Mouse (Mus musculus) lung, embryonic 14.5 days (tissue): ENCODE measurements around the gene Ikzf2. TPM values are rescaled to one million over a fixed set of nuclear protein-coding genes. Genes with fewer than 3 reads are reported as not detected.

Source experiments
- ATAC-seq: fragments of 200-750 bp; cut with Nextera tagmentation; 2 replicates; pipeline ENCODE4 v1.8.0; 2017; ENCODE audit warnings: mild to moderate bottlenecking, moderate TSS enrichment, moderate library complexity; ENCODE audit not compliant: insufficient read depth
- DNase-seq: peaks from one replicate; pipeline ENCODE4 v3.0.0-alpha.2; 2015
- H3K27ac ChIP-seq: fragments of 300-500 bp; sonication (generic); 2 replicates; pipeline ENCODE4 v1.5.1; 2014; ENCODE audit warnings: low read depth, mild to moderate bottlenecking, moderate library complexity
- H3K27me3 ChIP-seq: fragments of 300-500 bp; sonication (generic); 2 replicates; pipeline ENCODE4 v1.6.1; 2014; ENCODE audit warnings: low read length, control low read depth; ENCODE audit not compliant: insufficient read depth
- H3K36me3 ChIP-seq: fragments of 300-500 bp; sonication (generic); 2 replicates; pipeline ENCODE4 v1.6.1; 2014; ENCODE audit warnings: control low read depth; ENCODE audit not compliant: insufficient read depth
- H3K4me1 ChIP-seq: fragments of 300-500 bp; sonication (generic); 2 replicates; pipeline ENCODE4 v1.6.1; 2014; ENCODE audit warnings: antibody characterized with exemption, control low read depth; ENCODE audit not compliant: insufficient read depth
- H3K4me2 ChIP-seq: fragments of 300-500 bp; sonication (generic); 2 replicates; pipeline ENCODE4 v1.6.1; 2014; ENCODE audit warnings: mild to moderate bottlenecking
- H3K4me3 ChIP-seq: fragments of 300-500 bp; sonication (generic); 2 replicates; pipeline ENCODE4 v1.5.1; 2014; ENCODE audit warnings: low read depth, low read length
- H3K9ac ChIP-seq: fragments of 300-500 bp; sonication (generic); 2 replicates; pipeline ENCODE4 v1.6.1; 2014
- H3K9me3 ChIP-seq: fragments of 300-500 bp; sonication (generic); 2 replicates; pipeline ENCODE4 v1.6.1; 2016; ENCODE audit warnings: low read depth, low read length, control low read depth
- CTCF ChIP-seq: IDR thresholded peaks from 2 replicates; pipeline ENCODE4 v1.5.1; 2016; ENCODE audit warnings: antibody characterized with exemption, low read depth
- WGBS: fragments of 180-500 bp; shearing (Covaris S2); extraction: QIAGEN DNeasy Blood & Tissue Kit; methylation state at CpG from one replicate; pipeline ENCODE4 v1.1.7; 2014; 5-methylcytosine and 5-hydroxymethylcytosine counted together
- polyA plus RNA-seq: library from polyadenylated mRNA; unstranded; fragments of >200 nt; fragmentation: Nextera tagmentation; extraction: Ambion mirVana; gene quantifications from 2 replicates; pipeline ENCODE4 v1.2.1, GENCODE M21; 2014

Gene Ikzf2
- polyA plus RNA-seq, 1 experiment from 2014 or later = 3.4 TPM

DNA sequence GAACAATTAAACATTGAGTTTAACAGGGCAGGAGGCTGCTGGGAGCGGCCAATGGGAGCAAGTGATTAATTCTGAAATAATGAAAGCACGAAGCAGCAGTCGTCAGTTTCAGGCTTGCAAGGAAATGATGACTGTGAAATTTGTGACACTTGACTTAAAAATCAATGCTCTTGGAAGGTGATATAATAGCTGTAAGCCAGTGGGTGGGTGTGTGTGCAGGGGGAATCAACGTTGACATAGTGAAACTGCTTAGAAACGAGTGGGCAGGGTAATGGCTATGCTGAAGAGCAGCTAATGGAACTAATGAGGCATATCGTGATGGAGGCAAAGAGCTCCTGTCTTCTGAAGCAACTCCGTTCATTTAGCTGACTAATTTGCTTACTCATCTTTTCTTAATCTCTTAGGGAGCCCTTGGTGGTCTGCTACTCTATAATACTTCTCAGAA lies 188.2 kb downstream of the Ikzf2 start:
- DNase-seq (no peak), ATAC-seq (no peak)
- WGBS = 44% methylated on average over 7 of the region's 7 CpGs
- no peaks in the 10 kb centered on the region for H3K9me3 ChIP-seq
- H3K4me2 ChIP-seq = no peak overlapping the region
- H3K4me3 ChIP-seq = no peak overlapping the region
- no peak for TF ChIP-seq CTCF
- H3K27ac ChIP-seq = no peak overlapping the region
- H3K4me1 ChIP-seq = no peaks in the 10 kb centered on the region
- H3K36me3 ChIP-seq = no peaks in the 10 kb centered on the region
- no peak overlapping the region for H3K9ac ChIP-seq
- H3K27me3 ChIP-seq = no peaks in the 10 kb centered on the region

DNA sequence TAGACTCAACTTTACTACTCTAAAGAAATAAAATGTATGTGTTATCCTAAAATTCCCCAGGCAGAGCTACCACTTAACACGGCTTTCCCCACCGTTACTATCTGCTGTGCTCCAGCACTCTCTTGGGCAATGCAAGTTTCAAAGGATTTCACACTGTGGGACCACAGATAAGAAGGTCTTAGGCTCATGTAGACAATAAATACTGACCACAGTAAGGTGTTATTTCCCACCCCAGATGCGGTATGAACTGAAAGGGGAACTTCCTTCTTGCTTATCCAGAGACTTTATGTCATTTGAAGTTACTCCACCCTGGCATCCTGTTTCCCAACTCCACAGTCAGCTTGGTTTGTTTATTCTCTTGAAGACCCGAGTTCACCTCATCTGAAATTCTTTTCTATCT lies 191.0 kb downstream of the Ikzf2 start:
- Histone ChIP-seq H3K36me3 (no peaks in the 10 kb centered on the region), H3K27ac (no peak overlapping the region), H3K4me2 (no peak overlapping the region), H3K27me3 (no peaks in the 10 kb centered on the region), H3K4me3 (no peak overlapping the region), H3K4me1 (no peaks in the 10 kb centered on the region), H3K9ac (no peak overlapping the region), H3K9me3 (no peaks in the 10 kb centered on the region)
- WGBS = 46% methylated on average over 4 of the region's 4 CpGs
- no peak for TF ChIP-seq CTCF
- DNase-seq (no peak), ATAC-seq (no peak)

DNA sequence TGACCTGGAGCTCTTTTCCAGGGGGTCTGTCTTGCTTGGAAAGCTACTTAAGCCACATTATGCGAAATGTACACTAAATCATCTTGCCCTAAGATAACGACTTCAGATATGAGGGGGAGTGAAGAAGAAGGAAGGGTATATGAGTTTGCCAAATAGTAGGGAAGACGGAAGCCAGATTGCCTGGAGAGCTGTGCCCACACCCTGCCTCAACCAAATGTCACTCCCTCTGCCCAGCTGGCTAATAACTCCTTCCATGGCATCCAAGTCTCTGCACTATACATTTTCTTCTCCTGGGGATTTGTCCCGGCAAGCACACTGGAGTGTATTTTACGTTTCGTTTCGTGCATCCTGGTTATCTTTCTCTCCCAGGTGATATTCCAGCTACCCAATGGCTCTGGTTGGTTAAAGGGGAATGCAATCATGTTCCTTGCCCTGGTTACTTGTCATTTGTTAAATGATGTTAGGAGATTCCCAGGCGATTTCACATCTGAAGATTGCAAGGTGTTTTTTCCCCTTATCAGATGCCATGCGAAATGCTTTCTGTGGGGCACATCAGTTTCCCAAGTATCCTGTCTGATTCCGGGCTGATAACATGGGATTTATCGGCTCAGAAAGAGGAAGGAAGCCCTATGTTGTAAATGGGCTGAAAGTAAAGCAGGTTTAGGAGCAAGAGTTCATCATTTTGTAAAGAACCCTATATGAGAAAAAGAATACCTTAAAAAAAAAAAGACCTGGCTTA lies 193.6 kb downstream of the Ikzf2 start:
- Histone ChIP-seq H3K9me3 (no peaks in the 10 kb centered on the region), H3K9ac (no peak overlapping the region), H3K27ac (no peak overlapping the region), H3K4me3 (no peak overlapping the region), H3K27me3 (no peaks in the 10 kb centered on the region), H3K4me1 (no peaks in the 10 kb centered on the region), H3K36me3 (no peaks in the 10 kb centered on the region), H3K4me2 (no peak overlapping the region)
- 63% methylated on average over 11 of the region's 11 CpGs for WGBS
- no peak for ATAC-seq
- TF ChIP-seq CTCF = no peak
- no peak for DNase-seq

DNA sequence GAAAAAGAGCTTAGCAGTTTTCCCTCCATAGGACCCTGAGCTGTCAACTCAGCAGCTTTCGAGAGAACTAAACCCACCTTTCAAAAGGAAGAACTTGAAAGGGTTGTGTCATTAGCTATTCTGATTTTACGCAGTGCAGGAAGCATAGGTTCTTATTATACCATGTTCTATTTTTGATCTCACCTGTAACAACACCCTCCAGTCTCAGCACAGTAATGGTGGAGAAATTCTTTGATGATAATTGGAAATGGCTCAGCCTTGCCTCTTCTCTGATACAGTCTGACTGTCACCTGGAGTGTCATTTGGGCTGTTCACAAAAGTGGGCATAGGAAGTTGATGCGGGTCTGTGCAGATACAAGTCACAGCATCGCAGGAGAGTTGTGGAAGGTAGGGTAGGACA lies 195.0 kb downstream of the Ikzf2 start:
- Histone ChIP-seq H3K4me3 (no peak overlapping the region), H3K9me3 (no peaks in the 10 kb centered on the region), H3K36me3 (no peaks in the 10 kb centered on the region), H3K4me2 (no peak overlapping the region), H3K27me3 (no peaks in the 10 kb centered on the region), H3K27ac (no peak overlapping the region), H3K9ac (no peak overlapping the region), H3K4me1 (no peaks in the 10 kb centered on the region)
- 94% methylated on average over 4 of the region's 4 CpGs for WGBS
- no peak for DNase-seq
- ATAC-seq = no peak
- TF ChIP-seq CTCF = no peak

DNA sequence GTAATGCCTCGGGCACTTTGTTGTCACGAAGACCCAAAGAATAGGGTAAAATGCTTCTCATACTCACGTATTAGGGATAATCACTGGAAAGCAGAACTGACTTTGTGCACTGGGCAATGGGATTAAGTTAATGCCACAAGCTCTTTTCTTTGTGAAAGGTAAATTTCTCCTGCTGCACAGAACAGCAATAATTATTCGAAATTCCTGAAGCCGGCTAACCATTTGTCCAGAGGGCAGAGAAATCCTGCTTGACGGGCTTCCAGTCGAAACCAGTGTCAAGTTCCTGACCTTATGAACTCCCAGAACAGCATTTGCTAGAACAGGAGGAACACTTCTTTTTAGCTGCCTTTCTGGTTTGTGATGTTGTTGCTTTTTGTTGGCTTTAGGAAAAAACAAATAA lies 198.0 kb downstream of the Ikzf2 start:
- ATAC-seq (no peak), DNase-seq (no peak)
- H3K9ac ChIP-seq = no peak overlapping the region
- H3K4me1 ChIP-seq = no peaks in the 10 kb centered on the region
- H3K27ac ChIP-seq = no peak overlapping the region
- no peak for TF ChIP-seq CTCF
- no peaks in the 10 kb centered on the region for H3K36me3 ChIP-seq
- H3K27me3 ChIP-seq = no peaks in the 10 kb centered on the region
- H3K4me3 ChIP-seq = no peak overlapping the region
- WGBS = 49% methylated on average over 7 of the region's 7 CpGs
- no peaks in the 10 kb centered on the region for H3K9me3 ChIP-seq
- no peak overlapping the region for H3K4me2 ChIP-seq

DNA sequence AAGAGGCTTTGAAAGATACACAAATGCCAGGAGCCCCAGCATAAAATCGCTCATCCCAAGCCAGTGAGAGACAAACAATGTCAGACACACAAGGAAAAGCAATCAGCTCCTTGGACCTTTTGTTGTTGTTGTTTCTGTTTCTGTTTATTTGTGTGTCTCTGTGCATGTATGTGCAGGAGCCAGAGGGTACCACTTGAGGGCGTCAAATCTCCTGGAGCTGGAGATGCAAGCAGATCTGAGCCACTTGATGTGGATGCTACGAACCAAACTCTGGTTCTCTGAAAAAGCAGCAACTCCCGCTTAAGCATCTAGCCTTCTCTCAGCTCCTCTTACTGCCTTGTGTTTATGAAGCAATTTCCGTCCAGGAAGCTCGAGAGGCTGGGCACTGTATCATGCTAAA lies 198.4 kb downstream of the Ikzf2 start:
- Histone ChIP-seq H3K27me3 (no peaks in the 10 kb centered on the region), H3K4me1 (no peaks in the 10 kb centered on the region), H3K4me3 (no peak overlapping the region), H3K9ac (no peak overlapping the region), H3K4me2 (no peak overlapping the region), H3K9me3 (no peaks in the 10 kb centered on the region), H3K27ac (no peak overlapping the region), H3K36me3 (no peaks in the 10 kb centered on the region)
- TF ChIP-seq CTCF = no peak
- no peak for ATAC-seq
- WGBS = 49% methylated on average over 6 of the region's 6 CpGs
- DNase-seq = peak; percentile 16

Other genes starting within 250 kb of the Ikzf2 start
- 0.28 and 0.47 TPM in 2 replicates for gene Spag16, start 139.7 kb upstream of the Ikzf2 start, polyA plus RNA-seq